Mouse (Mus musculus) gastrocnemius, postnatal 14 days (tissue): ENCODE data around the gene Lars2. TPM values are rescaled to one million over a fixed set of nuclear protein-coding genes. Genes with fewer than 3 reads are reported as not detected.
"Not testable (repeated sequence)": the region's sequence is repeated elsewhere in the genome, so short reads cannot be mapped to it uniquely, and the experiment has no call there.

Experiments used
- DNase-seq: peaks from one replicate; pipeline ENCODE4 v3.0.0; 2021; ENCODE audit warnings: mixed read lengths
- intact Hi-C: fragments of 180-260 bp; cut with DNase I; formaldehyde crosslinking; loops from one replicate; pipeline ENCODE4 v1.15.1; 2025; ENCODE audit warnings: low total_unique reads
- total RNA-seq, 2 experiments: library from RNA; stranded (reverse); gene quantifications; 2 replicates each; pipeline ENCODE4 v1.2.3; 2021

Gene Lars2
- total RNA-seq, 2 experiments from 2014 or later: 43.6 to 53.1 TPM

DNA sequence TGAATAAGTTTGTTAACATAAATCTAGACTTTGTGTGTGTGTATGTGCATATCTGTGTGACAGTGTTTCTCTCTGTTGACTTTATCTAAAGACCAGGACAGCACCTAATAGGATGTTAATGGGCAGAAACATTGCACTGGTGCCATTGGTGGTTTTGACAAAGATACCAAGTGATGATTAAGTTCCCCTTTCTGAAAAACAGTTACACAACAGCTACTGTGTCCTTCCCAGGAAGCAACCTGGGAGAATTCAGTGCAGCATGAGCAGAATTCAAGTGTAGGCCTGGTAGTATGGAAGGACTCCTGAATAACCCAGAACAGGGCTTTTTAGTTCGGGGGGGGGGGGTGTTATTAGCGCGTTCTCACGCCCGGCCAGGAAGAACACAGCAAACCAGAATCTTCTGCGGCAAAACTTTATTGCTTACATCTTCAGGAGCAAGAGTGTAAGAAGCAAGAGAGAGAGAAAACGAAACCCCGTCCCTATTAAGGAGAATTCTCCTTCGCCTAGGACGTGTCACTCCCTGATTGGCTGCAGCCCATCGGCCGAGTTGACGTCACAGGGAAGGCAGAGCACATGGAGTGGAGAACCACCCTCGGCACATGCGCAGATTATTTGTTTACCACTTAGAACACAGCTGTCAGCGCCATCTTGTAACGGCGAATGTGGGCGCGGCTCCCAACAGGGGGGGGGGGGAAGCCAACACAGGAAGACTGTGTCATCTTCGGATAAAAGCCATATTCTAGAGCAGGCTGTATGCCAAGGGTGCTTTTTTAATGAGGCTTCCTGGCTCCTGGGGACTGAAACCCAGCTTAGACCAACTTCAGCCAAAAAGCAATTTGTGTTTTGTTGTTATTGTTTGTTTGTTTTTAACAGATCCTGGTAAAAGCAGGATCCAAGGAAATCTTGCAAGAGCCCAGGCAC, 21.6 kb downstream of the Lars2 start:
- DNase-seq, intact Hi-C loops: not testable (repeated sequence)

DNA sequence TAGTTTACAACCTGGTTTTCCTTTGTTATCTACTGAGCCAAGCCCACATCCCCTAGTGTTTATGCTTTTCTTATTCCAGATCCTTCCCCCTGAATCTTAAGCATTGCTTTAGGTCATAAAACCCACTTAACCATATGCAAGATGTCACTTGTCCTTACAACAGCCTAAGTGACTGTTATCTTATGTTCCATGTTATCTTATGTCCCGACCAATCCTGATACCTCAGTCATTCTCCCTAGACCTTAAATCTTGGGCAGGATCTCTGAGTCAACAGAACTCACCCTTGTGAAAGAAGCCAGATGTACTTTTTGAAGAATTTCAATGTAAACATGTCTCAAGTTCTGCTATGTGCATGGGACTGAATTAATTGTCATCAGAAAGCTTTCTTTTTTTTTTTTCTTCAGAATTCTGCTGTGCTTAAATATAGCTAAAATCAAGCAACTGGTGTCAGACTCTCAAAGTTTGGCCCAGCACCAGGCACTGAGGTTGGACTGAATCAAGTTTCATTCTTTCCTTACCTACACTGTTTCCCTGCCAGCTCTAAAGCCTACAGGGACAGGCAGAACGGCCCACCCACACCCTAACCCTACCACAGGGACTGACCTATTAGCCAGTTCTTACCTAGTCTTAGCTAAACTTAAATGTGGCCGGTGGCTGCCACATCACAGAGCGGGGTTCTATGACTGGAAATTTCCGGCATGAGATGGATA, 24.6 kb downstream of the Lars2 start:
- DNase-seq: no peak
- intact Hi-C loops: no loop called here

DNA sequence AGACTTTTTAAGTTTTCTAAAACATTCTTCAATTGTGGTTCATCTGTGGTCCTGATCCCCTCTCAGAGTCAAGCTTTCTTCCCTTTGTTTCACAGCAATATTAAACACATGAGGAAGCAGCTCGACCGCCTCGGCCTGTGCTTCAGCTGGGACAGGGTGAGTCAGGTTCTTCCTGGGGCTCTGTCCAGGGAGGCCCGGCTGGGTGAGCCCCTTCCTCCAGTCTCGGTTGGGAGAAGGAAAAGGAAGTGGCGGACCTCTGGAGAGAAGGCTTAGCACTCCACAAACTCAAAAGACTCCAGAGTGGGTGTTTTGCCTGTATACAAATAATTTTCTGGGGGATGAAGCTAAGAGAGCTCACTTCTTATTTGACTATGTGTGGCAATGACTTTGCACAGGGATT, 28.1 kb downstream of the Lars2 start:
- intact Hi-C loops: no loop called here

DNA sequence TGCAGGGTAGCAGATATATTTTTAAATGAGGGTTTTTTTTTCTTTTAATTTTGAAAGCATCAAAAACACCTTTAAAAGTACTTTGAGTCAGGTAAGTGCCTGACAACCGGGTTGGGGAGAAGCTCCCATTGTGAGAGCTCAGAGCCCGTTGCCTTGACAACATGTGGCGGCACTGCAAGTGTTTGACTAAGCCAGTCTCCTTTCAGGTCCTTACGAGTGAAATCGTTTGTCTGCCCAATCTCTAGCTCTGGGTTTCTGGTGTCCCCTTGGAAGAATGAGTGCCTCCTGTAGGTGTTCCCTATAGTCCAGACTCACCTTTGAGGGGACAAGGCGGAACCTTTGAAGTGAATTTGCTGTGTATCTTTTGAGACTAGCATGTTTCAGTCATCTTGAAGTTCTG, 31.0 kb downstream of the Lars2 start:
- DNase-seq: no peak
- intact Hi-C loops: no loop called here

More for the DNA sequence above, 28.1 kb downstream of the Lars2 start:
- no peak for DNase-seq

DNA sequence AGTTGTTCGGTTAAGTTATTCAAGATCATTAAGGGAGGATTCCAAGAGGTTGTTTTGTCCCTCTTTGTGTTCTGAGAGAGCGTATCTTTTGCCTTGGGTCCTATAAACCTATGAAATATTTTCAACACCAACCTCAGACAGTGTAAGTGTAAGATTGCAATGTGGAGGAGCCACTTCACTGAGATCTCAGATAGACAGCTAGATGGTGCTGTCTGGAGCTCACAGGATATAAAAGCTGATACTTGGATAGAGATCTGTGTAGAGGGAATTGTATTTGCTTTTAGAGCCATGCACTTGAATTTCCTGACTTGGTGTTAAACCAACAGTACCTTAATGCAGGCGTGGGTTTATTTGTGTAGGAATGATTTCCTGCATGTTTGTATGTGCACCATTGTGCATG, 35.5 kb downstream of the Lars2 start:
- no peak for DNase-seq
- intact Hi-C loops: no loop called here

DNA sequence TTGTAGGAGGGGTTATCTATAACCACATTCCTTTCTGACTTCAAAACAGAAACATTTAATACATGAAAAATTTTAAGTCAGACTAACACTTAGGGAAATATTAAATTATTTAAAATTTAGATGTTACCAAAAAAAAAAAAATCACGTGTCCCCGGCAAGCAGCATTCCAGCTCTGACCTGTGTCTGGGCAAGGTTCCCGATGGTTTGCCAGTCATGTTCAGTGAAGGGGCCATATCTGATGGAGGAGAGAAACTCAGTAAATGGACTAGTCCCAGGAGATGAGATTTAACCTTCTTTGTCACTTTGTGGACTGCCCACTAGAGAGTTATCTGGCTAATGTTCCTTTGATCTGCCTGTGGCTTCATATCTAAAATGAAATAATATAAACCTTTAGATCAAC, 36.3 kb downstream of the Lars2 start:
- intact Hi-C loops: no loop called here
- DNase-seq: no peak

DNA sequence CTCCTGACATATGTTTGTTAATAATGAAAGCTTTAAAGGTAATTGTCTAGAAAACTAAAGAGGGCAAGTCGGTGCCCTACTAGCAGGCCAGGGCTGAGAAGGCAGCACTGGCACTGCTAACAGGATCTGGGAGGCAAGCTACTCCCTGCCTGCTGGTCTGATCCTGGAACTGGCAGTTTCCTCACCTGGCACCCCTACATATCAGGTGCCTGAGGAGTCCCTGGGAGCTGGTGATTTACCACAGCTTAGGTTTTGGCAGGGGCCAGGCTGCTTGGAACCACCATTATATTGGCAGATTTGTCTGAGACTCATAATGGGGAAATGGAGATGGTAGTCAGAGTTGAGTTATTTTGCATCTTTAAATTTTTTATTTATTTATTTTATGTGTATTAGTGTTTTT, 38.5 kb downstream of the Lars2 start:
- no peak for DNase-seq
- intact Hi-C loops: no loop called here

DNA sequence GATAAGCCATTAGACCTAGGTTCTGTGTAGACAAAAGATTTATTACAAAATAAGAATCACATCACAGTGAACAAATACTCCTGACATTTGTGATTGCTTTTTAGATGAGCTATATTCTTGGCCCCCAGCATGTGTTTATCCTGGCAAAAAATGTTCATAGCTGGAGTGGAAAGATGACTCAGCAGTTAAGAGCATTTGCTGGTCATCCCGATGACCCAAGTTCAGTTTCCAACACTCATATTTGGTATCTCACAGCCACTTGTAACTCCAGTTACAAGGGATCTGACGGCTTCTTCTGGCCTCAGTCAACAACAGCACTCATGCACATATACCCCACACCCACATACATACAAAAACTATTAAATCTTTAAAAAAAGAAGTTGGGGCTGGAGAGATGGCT, 42.0 kb downstream of the Lars2 start:
- intact Hi-C loops: no loop called here
- DNase-seq: no peak

DNA sequence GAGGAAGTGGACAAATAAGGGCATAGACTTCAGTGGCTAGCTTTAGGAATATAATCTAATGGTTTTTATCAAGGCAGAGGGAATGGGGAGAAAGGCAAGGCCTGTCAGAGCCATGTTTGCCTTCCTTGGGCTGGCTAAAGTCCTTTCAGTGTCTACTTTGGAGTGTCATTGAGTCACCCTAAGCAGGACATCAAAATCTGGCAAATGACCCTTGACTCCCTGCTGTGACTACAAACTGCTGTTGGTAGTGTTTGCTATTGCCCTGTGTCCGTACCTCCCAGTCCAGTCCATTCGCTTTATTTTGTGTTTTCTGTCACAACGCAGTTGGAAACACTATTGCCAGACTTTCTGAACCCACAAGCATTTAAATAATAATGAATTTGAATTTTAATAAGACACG, 63.1 kb downstream of the Lars2 start:
- intact Hi-C loops: loop anchor here (10.0 kb wide), 1 partner anchor 275 kb away; the partner anchor contains the start of gene Clec3b
- no peak for DNase-seq

DNA sequence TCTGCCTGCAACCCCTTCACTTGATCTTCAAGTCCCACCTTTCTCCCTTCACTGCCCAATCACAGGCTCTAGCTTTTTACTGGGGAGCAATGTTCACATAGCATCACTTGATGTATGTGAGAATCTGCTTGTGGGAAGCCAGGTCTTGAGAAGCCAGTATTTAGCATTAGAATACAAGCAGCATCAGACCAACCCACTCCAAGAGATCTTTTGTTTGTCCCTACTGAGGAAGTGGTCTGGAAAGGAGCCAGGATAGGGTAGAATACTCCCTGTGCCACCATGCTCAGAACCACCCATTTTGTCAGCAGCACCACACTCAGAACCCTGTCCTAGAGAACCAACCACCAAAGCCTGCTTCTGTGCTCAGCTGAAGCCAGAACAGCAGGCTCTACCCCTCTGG, 64.2 kb downstream of the Lars2 start:
- intact Hi-C loops: loop anchor here (10.0 kb wide), 1 partner anchor 276 kb away; the partner anchor contains the start of gene Clec3b
- DNase-seq: no peak

DNA sequence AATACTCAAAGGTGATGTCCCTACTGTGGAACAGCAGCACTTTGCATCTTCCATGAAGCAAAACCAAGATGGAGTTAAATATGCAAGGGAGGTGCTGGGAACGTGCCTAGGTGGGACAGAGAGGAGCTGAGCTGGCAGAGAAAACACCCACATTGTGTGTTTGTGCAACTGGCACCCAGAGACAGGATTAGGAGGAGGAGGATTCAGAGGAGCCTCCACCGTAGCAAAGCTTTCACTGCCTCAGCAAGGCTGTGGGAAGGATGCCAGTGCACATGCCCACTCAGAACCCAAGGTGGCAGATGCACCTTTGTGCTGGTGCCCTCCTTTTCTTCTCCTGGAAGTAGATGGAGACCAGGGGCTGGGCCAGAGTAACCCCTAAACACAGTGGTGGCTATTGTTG, 71.5 kb downstream of the Lars2 start:
- intact Hi-C loops: loop anchor here (10.0 kb wide), 1 partner anchor 283 kb away; the partner anchor contains the start of gene Clec3b
- DNase-seq: no peak

DNA sequence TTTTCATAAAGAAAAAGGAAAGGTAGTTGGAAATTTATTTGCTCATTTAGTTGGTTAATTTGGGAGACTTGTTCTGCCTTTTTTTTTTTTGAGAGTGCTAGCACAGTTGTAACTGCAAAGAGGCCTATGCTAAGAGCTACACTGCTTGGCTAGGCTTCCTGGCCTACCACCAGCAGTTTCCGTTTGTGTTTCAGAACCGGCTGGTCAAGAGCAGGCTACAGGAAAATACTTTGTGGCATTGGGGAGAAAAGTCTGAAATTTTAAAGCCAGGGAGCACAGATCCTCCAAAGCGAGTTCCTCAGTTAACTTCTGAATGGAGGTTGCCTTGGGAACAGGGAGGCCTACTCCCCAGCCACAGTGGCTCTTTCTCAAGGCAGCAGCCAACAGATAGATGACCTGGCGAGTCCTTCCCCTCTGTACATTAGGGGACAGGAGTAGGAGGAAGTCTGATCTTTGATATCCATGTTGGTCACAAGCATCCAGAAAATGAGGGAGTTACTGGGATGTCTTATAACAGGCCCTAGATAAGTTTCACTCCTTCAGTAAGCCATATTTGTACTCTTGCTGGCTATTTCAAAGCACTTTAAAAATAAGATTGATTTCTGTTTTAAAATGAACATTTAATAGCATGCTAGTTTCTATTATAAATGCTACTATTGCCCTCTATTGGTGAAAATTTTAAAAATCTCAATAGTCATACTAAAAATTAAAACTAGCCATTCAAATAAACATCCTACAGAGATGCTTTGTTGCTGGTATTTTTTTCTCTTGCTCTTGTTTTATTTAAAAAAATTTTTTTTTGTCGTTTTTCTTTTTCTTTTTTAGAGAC, 73.7 kb downstream of the Lars2 start:
- intact Hi-C loops: loop anchor here (5.0 kb wide), 1 partner anchor 183 kb away; no protein-coding TSS in a partner anchor
- DNase-seq: peak; percentile 51

DNA sequence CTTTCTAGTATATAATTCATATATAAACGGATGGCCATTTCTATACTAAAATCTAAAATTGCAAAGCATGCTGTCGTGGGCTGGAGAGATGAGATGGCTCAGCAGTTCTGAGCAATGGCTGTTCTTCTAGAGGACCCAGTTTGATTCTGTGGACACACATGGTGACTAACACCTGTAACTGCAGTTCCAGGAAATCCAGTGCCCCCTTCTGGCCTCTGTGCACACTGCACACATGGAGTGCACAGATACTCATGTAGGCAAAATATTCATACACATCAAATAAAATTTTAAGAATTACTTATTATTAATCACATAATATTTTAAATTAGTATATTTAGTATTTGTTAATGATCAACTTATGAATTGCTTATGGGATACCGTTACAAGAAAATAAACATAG, 80.4 kb downstream of the Lars2 start:
- intact Hi-C loops: not testable (repeated sequence)

DNA sequence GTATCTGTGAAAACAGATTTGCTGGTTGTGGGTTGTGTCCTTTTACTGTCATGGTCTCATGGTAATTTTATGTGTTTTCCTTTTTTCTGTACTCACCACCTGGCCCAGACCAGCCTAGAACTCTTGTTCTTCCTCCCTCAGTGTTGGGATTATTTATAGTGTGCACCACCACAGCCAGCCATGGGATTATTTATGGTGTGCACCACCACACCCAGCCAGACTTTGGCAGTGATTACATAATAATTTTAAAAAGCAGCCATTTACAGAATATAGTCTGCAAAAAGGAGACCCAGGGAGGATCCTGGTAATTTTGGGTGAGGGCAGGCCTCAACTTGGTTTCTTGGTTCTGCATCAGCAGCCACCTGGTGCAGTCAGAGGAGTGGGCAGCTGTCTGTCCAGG, 81.9 kb downstream of the Lars2 start:
- intact Hi-C loops: no loop called here

More for the DNA sequence above, 80.4 kb downstream of the Lars2 start:
- DNase-seq: not testable (repeated sequence)

DNA sequence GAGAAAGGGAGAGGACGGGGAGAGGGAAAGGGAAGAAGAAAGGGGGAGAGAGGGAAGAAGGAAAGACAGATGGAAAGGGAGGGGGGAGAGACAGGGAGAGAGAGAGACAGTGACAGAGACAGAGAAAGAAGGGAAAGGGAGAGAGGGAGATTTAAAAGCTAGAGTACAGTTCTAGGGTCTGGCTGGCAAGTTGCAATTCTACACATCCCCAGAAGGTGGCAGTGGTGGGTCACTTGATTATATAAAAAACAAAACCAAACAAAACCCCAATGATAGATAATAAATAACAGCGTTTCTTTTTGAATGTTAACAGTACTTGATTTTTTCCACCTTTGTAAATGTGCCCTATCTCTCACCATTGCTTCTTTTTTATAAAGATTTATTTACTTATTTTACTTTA, 83.4 kb downstream of the Lars2 start:
- intact Hi-C loops: loop anchor here (5.0 kb wide), 2 partner anchors 57 to 72 kb away; no protein-coding TSS in a partner anchor
- peak; percentile 36 for DNase-seq

More for the DNA sequence above, 81.9 kb downstream of the Lars2 start:
- DNase-seq: no peak

DNA sequence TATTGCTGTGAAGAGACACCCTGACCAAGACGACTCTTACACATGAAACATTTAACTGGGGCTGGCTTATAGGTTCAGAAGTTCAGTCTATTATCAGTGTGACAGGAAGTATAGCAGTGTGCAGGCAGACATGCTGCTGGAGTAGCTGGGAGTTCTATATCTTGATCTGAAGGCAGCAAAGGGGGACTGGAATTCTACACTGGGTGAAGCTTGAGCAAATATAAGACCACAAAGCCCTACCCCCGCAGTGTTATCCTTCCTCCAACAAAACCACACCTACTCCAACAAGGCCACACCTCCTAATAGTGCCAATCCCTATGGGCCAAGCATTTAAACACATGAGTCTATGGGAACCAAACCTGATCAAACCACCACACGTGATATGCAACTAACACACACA, 85.0 kb downstream of the Lars2 start:
- DNase-seq: no peak
- intact Hi-C loops: loop anchor here (5.0 kb wide), 2 partner anchors 56 to 71 kb away; no protein-coding TSS in a partner anchor

DNA sequence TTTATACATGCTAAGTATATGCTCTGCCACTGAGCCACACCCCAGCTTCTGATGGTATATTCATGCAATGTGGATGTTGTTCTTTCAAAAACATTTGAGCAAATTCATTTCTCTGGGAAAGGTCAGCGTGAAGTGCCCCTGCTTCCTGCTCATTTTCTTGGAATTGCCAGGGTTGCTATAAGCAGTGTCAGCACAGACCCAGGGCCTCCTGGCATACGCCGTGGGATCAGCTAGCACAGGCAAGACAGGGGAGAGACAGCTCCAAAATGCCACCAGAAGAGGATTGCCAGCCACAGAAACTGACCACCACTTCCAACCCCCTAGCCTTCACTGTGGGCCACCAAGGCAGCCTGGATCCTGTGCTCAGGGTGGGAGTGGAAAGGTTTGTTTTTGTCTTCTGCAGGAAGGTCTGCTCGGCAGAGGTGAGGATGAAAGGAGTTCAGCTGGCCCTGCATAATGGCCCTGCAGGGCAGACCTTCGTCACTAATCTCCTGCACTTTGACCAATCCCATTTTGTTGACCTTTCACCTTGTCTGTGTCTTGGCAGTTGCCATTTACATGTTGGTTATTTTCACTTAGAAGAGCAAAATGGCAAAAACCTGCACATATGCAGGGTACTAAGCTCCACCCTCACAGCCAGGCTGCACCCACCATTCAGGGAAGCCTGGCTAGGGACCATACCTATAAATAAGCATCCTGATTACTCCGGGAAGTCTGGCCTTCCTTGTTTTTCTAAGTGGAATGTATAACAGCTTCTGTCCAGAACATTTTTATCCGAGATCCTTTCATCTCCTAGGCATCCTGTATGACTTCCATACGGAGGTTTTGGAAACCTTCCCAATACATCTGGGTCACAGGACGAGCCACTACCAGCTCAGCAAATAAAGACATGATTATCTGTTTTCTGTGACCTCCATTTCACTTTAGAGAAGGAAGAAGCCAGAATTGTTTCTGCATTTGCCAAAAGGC, 90.2 kb downstream of the Lars2 start:
- intact Hi-C loops: no loop called here

DNA sequence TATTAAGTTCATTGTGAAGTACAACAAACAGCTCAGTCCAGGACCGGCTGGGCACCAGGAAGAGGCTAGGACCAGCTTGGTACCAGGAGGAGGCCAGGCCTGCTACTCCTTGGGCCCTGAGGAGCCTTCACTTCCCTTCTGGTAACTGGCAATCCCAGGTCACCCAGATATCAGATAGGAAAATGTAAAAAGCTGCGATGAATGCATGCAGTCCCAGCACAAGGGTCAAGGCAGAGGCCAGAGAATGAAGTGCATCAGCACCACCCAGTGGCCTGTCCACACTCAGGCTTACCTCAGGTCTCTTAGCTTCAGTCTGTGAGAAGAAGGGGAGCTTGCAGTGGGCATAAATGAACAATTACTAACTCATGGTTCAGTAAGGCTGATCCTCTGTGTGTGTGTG, 90.9 kb downstream of the Lars2 start:
- DNase-seq: no peak
- intact Hi-C loops: no loop called here

More for the DNA sequence above, 90.2 kb downstream of the Lars2 start:
- no peak for DNase-seq
